Mouse (Mus musculus): ENCODE data around the gene Emc4.

GRCm38 (mm10) chr2:112373141-112373540 is 5.3 kb upstream of the Emc4 start:
- no peak for TF ChIP-seq CTCF (IDR thresholded peaks at IDR 0.05; ENCODE audit: low read depth, low read length)
- TF ChIP-seq POLR2A (IDR thresholded peaks at IDR 0.05; ENCODE audit: insufficient read depth, low read length): no peak
